Mouse (Mus musculus) brain, embryonic 14.5 days (tissue): ENCODE results near the gene Ugt1a8. TPM values are rescaled to one million over a fixed set of nuclear protein-coding genes. Genes with fewer than 3 reads are reported as not detected.
"Not testable (repeated sequence)": the region's sequence is repeated elsewhere in the genome, so short reads cannot be mapped to it uniquely, and the experiment has no call there.

Source experiments
- DNase-seq: peaks from one replicate; pipeline ENCODE4 v3.0.0-alpha.2; 2011; ENCODE audit warnings: low read depth
- CTCF ChIP-seq: fragments of 200-500 bp; IDR thresholded peaks from 2 replicates; pipeline ENCODE4 v1.5.1; 2012; ENCODE audit warnings: inconsistent platforms, mild to moderate bottlenecking, moderate library complexity, borderline replicate concordance; ENCODE audit not compliant: insufficient read depth, insufficient read length; ENCODE audit errors: extremely low read depth
- POLR2A ChIP-seq: fragments of 200-500 bp; IDR thresholded peaks from 2 replicates; pipeline ENCODE4 v1.6.1; 2012; ENCODE audit warnings: mild to moderate bottlenecking, inconsistent platforms, borderline replicate concordance; ENCODE audit not compliant: poor library complexity, insufficient read depth, insufficient read length, severe bottlenecking; ENCODE audit errors: extremely low read depth
- polyA plus RNA-seq: library from polyadenylated mRNA; depleted of rRNA; stranded (reverse); fragments of >200 nt; gene quantifications from 2 replicates; pipeline ENCODE4 v1.2.3, GENCODE M21; 2012

Gene Ugt1a8
- polyA plus RNA-seq, 1 experiment, result not detected

- TF ChIP-seq POLR2A, result no peak
- TF ChIP-seq CTCF, result no peak
- DNase-seq, result peak; percentile 50
Measured at GRCm38 (mm10) chr1:88133908-88134456, 46.4 kb downstream of the Ugt1a8 start.

GRCm38 (mm10) chr1:88134457-88135011 is 46.9 kb downstream of the Ugt1a8 start, which contains the start of gene Ugt1a6a:
TSS of gene Ugt1a6a (plus strand) at chr1:88134809.
- peak; percentile 83 for DNase-seq

DNA sequence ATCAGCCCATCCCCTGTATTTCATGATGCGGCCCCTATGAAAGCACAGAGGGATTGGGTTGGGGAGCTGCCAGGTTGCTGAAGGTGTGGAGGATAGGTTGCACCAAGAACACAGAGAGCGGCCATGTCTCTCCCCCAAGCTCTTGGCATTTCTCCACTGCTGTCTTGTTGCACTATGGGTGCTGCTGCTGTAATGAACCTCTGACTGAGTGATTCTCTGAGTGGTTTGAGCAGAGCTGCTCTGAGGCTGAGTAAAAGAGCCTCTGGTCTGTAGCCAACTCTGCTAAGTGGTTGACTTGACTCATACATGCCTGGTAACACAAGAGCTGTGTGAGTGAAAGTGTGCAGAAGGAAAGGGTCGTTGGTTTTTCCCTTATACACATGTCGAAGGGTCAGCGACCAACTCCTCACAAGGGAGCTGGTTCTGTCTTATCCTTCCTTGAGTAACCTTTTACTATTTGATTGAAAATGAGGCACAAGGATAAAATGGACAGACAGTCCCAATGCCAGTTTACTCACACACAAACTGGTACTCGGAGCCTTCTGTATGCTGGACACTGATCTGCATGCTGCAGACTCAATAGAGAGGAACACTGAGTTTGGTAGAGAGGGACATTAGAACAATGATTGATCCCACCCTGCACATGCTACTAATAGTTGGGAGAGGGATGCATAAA is 47.8 kb downstream of the Ugt1a8 start:
- DNase-seq, result peak; percentile 20

DNA sequence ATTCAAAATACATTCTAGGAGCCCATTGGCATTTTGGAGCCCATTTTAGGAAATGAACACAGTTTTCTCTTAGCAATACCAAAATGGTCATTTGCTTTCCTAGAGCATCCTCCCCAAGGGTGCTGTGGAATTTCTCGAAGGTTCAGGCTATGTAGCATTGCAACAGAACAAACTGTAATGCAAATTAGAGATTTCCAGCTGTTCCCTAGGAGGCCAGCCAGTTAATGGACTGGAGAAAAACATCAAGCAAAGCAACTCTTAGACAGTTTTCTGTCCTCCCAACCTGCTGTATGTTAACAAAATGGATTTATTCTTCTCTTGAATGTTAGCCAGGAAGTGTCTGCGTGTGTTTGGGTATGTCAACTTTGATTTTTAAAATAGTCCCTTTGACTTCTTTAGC is 49.0 kb downstream of the Ugt1a8 start:
- no peak for TF ChIP-seq POLR2A
- TF ChIP-seq CTCF, result no peak
- no peak for DNase-seq

DNA sequence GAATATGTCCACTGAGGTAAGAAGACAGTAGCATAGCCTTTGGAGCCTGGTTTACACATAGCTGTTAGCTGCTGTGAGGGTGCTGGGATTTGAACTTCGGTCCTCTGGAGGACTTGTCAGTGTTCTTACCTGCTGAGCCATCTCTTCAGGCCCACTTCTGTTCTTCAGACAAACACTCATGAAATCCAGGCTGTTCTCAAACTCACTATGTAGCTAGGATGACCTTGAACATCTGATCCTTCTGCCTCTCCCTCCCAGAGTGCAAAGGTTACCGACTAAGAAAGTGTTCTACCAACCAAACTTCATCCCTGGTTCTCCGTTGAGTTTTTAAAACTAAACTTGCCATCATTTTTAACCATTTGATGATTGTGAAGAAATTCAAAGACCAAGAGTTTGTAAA is 49.7 kb downstream of the Ugt1a8 start:
- TF ChIP-seq CTCF (no peak), POLR2A (no peak)
- no peak for DNase-seq

DNA sequence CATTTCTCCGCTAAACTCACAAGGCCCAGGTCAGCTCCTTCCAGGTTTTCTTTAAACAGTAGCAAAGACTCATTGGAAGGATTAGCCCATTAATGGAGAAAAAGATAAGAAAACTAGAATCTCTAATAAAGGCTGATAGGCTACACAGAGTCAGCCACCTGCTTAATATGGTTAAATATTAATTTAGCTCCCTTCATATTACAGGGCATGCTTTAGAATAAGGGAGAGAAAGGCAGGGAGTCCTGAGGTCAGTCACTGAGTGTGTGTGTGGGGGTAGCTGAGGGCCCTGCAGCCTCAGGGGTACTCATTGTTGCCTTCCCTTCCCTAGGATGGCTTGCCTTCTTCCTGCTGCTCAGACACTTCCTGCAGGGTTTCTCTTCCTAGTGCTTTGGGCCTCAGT is 50.5 kb downstream of the Ugt1a8 start:
- no peak for TF ChIP-seq CTCF
- DNase-seq, result no peak

- not testable (repeated sequence) for DNase-seq
Measured at GRCm38 (mm10) chr1:88140492-88140891, 52.9 kb downstream of the Ugt1a8 start.

DNA sequence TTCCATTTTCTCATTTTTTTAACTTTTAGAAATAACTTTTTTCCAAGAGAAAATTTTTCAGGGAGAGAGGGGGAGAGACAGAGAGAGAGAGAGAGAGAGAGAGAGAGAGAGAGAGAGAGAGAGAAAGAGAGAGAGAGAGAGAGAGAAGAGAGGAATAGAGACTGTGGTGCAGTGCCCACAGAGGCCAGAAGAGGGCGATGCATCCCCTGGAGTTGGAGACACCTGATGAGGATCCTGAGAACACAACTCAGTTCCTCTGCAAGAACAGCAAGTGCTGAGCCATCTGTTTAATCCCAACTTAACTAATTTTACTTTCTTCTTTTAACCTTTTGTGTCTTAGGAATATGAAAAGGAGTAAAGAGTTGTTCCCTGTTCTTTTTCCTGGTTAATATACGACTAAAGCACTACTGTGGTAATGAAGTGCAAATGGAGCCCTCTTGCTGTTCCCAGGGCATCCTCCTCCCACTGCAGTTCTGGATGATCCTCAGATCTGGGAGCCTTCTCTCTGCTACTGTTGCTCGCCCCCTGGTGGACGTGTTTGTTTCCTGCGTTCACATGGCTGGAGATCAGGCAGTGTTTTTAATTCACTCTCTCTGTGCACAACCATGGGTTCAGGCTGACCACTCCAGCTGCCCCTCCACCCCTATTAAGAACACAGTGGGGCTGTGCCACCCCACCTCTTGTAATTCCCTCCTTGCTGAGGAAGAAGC is 56.5 kb downstream of the Ugt1a8 start:
- DNase-seq, result peak; percentile 7
- peak; percentile 35; the same call in 1 of the 2 replicates for TF ChIP-seq CTCF

- DNase-seq, result peak; percentile 3
- TF ChIP-seq CTCF, result peak; percentile 21; the same call in 1 of the 2 replicates
Measured at GRCm38 (mm10) chr1:88145278-88145677, 57.7 kb downstream of the Ugt1a8 start.

DNA sequence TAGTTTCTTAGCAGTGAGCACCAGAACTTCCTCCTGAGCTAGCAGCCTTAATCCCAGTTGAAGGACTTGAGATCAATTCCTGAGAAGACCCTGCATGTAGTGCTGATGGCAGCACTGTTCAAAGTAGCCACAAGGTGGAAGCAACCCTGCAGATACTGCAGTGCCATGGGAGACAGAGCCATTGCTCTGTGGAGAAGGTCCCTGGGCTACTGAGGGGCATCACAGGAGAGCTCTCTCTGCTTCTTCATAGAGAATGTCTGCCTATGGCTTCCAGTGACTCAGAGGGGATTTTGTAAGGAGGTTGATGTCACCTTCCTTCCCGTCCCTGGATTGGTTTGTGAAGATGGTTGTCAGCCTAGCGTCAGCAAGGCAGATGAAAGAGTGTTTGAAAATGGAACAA is 62.5 kb downstream of the Ugt1a8 start:
- peak; percentile 3 for DNase-seq
- peak; percentile 27; the same call in 1 of the 2 replicates for TF ChIP-seq CTCF

DNA sequence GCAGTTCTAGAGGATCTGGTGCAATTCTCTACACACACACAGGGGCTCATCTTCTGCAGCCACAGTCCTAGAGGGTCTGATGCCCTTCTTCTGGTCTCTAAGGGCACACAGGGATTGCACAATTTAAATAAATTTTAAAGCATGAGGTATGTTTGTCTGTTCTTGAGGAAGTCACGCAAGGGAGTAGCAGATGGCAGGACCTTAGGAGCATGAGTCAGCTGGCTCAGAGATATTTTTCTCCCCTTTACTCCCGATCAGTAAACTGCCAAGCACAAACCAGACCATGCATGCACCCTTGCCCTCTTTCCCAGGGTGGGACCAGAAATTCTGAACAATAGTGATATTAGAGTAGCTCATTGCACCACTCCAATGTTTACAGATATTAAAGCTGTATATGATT is 70.8 kb downstream of the Ugt1a8 start:
- DNase-seq, result no peak
- TF ChIP-seq POLR2A (no peak), CTCF (no peak)

- TF ChIP-seq POLR2A (no peak), CTCF (no peak)
- DNase-seq, result no peak
Measured at GRCm38 (mm10) chr1:88165711-88166110, 78.1 kb downstream of the Ugt1a8 start, which contains the start of gene Ugt1a5. TSS of gene Ugt1a5 (plus strand) at chr1:88166012.

DNA sequence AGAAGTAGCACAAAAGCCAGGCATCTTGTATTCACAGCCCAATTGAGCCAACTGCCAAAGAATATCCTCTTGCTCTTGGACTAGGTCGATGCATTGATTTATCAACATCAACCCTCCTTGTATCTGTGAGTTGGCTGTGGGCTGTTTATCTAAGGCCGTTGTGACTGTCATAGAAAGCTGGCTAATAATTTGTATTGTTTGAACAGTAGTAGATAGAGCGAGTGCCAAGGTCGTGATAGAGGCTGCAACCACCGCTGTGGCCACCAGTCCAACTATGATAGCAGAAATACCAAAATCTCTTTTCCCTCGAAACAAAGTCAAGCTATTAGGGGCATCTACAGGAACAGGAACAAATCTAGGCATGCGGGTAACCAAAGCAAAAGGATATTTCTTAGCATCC is 84.6 kb downstream of the Ugt1a8 start:
- DNase-seq, result not testable (repeated sequence)

DNA sequence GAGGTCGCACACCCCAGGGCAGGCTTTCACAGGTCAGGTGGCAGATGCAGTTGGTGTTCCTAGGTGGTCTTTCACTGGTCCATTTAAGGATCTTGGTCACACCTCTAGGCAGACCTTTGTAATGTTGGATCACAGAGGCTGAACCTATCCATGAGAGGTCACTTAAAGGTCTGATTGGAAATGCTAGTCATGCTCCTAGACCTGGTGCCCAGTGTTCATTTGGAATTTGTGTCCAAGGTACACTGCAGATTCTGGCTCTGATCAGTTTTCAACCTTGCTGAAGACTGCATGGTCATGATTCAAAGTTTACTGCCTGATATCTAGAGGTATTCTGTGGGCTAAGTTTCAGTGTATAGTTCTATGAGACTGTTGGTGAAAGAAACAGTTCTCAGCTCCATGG is 92.0 kb downstream of the Ugt1a8 start:
- TF ChIP-seq CTCF (no peak), POLR2A (no peak)
- no peak for DNase-seq
